Mouse (Mus musculus): ENCODE data around the gene Mitd1.
A peak's percentile ranks its signal among the peaks of the same experiment; 100 is the strongest.

Gene Mitd1

GRCm38 (mm10) chr1:37867684-37868322 is 22.4 kb downstream of the Mitd1 start:
- DNase-seq (ENCODE audit: low read depth) = no peak

DNA sequence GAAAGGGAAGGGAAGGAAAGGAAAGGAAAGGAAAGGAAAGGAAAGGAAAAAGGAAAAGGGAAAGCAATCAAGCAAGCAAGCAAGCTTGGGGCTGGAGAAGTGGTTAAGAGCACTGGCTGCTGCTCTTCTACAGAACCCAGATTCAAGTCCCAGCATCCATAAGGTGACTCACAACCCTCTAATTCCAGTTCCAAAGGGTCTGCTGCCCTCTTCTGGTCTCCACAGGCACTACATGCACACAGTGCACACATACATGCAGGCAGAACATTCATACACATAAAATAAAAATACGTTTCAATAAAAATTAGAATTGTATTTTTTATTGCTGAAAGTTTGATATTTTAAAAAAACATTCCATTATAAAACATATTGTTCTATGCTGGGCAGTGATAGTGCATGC is 23.2 kb downstream of the Mitd1 start:
- DNase-seq (ENCODE audit: low read depth) = no peak

DNA sequence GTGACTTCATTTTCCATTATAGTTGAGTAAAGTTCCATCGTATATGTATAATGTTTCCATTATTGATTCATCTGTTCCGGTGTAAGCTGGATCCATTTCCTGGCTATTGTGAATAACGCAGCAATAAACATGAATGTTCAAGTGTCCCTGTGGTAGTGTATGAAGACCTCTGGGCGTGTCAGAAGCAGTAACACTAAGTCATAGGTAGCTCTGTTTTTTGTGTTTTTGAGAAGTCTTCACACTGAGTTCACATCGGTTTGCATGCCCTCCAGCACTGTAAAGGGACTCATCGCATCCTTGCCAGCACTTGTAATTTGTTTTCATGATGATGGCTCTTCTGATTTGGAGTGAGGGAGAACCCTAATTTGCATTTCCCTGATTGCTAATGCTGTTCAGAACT is 23.9 kb downstream of the Mitd1 start, which contains the start of gene Tsga10:
Gene Tsga10, minus strand, starts transcription at position 144 of the 400 bp plus-strand sequence.
- DNase-seq (ENCODE audit: low read depth) = no peak

DNA sequence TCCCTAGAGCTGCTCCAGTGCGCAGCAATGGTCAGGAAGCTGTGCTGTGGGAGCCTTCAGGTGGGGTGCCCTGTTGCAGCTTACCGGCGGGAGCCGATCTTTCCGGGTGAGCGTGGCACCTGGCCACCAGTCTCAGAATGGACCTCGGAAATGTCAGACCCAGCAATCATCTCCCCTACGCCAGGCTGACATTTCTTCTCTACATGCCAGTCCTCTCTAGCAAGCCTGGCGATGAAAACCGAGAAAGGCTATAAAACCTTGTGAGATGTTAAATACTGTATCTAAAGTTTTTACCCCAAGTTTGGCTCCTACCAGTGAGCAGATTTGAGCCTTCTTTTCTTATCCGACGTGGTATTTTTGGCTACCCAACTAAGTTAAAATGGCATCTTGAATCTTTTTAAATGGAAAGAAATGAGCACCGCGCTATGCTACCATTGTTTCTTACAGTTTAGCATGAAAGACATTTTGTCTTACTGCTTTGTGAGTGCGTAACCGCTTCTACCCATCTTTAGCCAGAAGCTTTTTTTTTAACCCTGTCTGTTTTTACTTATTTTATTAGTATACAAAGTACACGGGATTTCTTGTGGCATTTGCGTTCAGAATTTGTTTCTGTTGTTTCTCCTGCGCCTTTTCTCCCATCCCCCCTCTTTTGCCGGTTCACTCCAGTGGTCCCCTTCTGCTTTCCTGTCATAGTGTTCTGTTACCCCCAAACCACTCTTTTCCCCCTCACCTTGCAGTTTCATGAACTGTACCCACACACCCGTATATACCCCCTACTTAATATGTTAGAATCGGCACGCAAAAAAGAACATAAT is 24.6 kb downstream of the Mitd1 start:
- peak; percentile 30 for DNase-seq (ENCODE audit: low read depth)

GRCm38 (mm10) chr1:37864511-37865400 is 25.5 kb downstream of the Mitd1 start:
- DNase-seq (ENCODE audit: low read depth) = peak; percentile 96

- no peak for DNase-seq (ENCODE audit: low read depth)
Observed at GRCm38 (mm10) chr1:37850696-37851095, 39.5 kb downstream of the Mitd1 start.

- no peak for DNase-seq (ENCODE audit: low read depth)
Observed at GRCm38 (mm10) chr1:37846878-37847277, 43.3 kb downstream of the Mitd1 start.

GRCm38 (mm10) chr1:37831681-37832080 is 58.5 kb downstream of the Mitd1 start:
- no peak for DNase-seq (ENCODE audit: low read depth)

All from c-Kit-positive CD71-positive TER-119-negative erythroid progenitor cells, embryonic 14.5 days (primary cell).